Mouse (Mus musculus): ENCODE data around the gene Pglyrp1.

GRCm38 (mm10) chr7:18844811-18845210, 26.3 kb upstream of the Pglyrp1 start:
- TF ChIP-seq POLR2A (IDR thresholded peaks at IDR 0.05; ENCODE audit: insufficient read depth, low read depth, low read length) (no peak), CTCF (IDR thresholded peaks at IDR 0.05; ENCODE audit: insufficient read depth, low read depth, low read length) (no peak)

Data from olfactory bulb, adult 2 months (tissue).